Mouse (Mus musculus): ENCODE results near the gene Abca4.

The Abca4 gene

GRCm38 (mm10) chr3:122043799-122044547 is at the start of gene Abca4:
Gene Abca4, plus strand, starts transcription at chr3:122044443.
- DNase-seq (ENCODE audit: low spot score) = no peak

DNA sequence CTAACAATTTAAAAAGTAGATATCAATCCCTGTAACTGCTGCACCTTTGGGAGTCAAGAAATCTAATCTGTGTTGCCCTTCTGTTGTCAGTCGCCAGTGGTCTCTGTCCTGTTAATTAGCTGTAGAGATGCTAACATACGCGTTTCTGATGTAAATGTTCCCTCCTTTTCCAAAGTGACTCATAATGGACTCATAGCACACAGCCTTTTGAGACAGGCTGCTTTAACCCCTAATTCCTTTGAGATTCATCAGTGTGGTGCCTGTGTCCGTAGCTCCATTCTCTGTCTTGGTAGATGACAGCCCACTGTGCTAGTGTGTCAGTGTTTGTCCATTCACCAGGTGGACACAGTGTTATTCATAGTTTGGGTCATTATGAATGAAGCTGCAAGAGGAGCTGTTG is 49.1 kb upstream of the Abca4 start:
- no peak for DNase-seq (ENCODE audit: low spot score)

GRCm38 (mm10) chr3:121999934-122000333 is 44.3 kb upstream of the Abca4 start:
- DNase-seq (ENCODE audit: low spot score) = no peak

GRCm38 (mm10) chr3:122001568-122001967 is 42.7 kb upstream of the Abca4 start:
- no peak for DNase-seq (ENCODE audit: low spot score)

DNA sequence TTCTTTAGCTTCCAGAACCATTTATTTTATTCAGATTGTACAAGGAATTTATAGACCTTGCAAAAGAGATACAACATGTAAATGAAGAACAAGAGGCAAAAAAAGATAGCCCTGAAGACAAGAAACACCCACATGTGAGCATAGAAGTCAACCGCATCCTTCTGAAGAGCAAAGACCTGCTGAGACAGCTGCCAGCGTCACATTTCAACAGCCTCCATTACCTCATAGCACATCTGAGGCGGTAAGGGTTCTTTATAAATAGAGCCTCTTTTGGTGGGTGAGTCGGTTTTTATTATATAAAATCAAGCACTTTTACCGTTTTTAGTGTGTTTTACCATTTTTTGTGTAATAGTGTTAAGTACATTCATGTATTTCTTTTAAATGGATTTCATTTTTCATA is 34.4 kb upstream of the Abca4 start:
- no peak for DNase-seq (ENCODE audit: low spot score)

- DNase-seq (ENCODE audit: low spot score) = no peak
These were observed 34.0 kb upstream of the Abca4 start for GRCm38 (mm10) chr3:122010292-122010691.

GRCm38 (mm10) chr3:122012464-122012863 is 31.8 kb upstream of the Abca4 start:
- DNase-seq (ENCODE audit: low spot score) = peak; percentile 53

- DNase-seq (ENCODE audit: low spot score) = no peak
These were observed 25.8 kb upstream of the Abca4 start for GRCm38 (mm10) chr3:122018421-122018820.

DNA sequence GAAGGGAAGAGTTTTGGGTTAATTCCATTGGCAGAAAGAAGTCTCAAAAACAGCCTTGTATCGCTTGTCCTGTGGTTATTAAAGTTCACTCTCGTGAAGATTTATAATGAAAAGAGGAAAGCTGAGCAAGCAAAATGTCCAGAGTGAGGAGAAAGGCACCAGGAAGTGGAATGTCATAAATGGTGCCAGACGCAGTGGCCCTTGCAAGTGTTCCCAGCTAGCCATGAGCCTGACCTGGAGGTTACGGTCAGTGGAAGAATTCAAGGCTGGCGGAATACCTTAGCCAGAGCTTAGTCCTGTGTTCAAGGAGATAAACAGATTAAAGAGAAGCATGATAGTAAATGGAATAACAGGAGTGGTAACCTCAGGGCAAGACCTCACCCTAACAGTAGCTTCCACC is 25.1 kb upstream of the Abca4 start:
- DNase-seq (ENCODE audit: low spot score) = no peak

DNA sequence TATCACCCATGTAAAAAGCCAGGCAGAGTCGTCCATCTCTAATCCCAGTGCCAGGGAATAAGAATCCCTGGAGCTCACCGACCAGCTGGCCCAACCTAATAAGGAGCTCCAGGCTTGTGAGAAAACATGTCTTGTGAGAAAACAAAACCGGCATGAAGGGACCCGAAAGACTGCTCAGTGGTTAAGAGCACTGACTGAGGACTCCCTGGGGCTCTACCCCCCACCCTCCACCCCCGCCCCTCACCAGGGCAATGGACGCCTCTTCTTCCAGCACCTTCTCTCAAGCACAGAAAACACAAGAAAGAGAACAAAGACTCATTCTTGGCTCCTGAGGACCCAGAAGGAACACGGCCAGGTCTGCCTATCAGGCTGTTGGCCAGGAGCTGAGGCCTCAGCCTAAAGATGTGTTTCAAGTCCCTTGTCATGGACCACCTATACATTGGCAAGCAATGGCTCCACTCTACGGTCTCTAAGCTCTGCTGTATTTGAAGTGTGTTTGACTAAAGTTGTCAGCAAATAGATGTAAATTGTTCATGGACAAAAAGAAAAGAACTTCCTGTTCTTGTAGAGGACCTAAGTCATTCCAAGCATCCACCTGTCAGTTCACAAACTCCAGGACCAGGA is 23.1 kb upstream of the Abca4 start:
- no peak for DNase-seq (ENCODE audit: low spot score)

GRCm38 (mm10) chr3:122022355-122022754 is 21.9 kb upstream of the Abca4 start:
- DNase-seq (ENCODE audit: low spot score) = peak; percentile 25

GRCm38 (mm10) chr3:122026676-122027075 is 17.6 kb upstream of the Abca4 start:
- no peak for DNase-seq (ENCODE audit: low spot score)

- DNase-seq (ENCODE audit: low spot score) = no peak
These were observed 16.5 kb upstream of the Abca4 start for GRCm38 (mm10) chr3:122027776-122028175.

GRCm38 (mm10) chr3:122033248-122033837 is 10.9 kb upstream of the Abca4 start:
- no peak for DNase-seq (ENCODE audit: low spot score)

GRCm38 (mm10) chr3:122034240-122034639 is 10.0 kb upstream of the Abca4 start:
- no peak for DNase-seq (ENCODE audit: low spot score)

DNA sequence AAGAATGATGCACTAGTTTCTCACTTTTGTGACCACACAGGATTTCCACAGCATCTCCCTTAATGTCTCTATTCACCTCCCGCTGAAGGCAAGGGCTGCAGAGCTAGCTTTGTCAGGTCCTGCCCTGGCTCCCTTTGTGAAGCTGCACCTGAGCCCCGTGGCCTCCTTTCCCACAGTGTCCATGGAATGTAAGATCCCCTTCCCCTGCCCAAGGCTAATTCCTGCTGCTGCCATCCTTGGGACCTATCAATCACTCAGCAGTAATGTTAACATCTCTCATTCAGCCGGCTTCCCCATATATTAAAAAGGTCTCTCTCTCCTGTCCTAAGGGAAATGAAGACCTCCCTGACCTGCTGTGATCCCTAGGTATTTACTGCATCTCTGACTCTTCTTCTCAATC is 9.2 kb upstream of the Abca4 start:
- DNase-seq (ENCODE audit: low spot score) = no peak

GRCm38 (mm10) chr3:122040522-122040921 is 3.7 kb upstream of the Abca4 start:
- no peak for DNase-seq (ENCODE audit: low spot score)

- DNase-seq (ENCODE audit: low spot score) = no peak
These were observed 1.1 kb upstream of the Abca4 start for GRCm38 (mm10) chr3:122043102-122043501.

DNA sequence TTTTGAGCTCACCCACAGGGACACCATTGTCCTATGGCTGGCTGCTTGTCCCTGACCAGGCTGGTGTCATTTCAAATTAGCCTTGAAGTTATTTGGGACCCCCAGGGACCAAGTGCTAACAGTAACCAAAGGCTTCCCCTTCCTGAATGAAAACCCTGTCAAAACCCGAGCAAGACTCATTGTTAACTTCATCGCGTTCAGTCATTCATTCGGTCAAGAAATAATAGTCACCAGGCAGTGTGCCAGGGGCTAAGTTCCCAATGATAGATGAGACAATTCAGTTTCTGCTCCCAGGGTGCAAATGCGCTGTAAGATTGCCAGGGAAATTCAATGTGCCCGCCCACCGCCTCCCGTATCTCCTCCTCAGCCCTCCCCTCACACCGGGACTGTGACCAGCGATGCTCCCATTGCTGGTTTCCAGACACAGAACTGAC is 2.0 kb downstream of the Abca4 start:
- no peak for DNase-seq (ENCODE audit: low spot score)

DNA sequence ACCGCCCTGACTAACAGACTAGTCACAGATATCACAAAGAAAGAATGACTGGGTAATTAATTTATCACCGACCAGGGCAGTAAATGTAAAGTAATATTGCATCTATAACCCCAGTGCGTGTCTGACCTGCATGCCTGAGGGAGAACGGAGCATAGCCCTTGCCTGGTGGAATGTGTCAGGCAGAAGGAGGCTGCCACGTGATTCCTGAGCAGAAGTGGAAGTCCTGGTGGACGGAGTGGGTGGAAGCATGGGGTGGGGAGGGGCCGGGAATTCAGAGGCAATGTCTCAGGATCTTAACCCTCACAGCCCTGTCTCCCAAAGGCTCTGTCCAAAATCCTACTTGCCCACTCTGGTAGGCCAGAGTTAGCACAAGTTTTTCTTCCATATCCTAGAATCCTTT is 3.2 kb downstream of the Abca4 start:
- DNase-seq (ENCODE audit: low spot score) = peak; percentile 43

DNA sequence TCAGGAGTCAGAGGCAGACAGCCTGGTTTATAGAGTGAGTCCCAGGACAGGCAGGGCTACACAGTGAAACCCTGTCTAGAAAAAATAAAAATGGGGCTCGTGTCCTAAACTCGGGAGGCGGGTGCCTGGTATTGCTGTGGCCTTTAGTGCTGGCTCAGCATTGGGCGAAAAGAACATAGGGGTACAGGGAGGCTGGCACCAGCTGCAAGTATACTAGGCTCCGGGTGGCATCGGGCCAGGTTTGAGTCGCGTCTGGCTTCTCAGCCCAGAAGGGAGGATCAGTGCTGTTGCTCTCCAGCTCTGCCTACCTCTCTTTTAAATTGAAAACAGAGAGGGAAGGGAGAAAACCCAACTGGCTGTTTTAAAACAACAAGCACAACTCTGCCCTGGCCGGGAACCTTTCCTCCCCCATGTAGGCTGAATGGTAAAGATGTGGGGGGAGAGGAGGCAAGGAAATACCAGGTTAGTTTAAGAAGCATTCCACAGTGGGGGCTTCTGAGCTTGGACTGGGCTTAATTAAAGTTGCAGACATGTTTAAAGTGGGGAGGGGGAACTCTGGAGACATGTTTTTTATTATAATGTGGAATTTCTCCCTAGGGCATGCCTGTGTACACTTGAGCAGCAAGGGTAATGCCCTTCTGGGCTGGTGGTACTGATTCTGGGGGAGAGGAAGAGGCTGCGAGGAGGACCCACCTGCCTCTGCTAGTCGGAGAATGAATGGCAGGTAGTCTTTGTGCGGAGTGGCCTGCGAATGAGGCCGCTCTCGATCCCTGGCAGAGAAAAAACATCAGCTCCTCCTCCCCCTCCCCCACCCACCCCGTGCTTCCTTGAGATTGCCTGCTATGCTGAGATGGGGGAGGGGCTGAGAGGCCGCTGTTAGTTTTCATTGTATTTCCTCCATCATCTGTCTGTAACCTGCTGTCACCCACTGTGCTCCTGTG is 3.9 kb downstream of the Abca4 start:
- peak; percentile 47 for DNase-seq (ENCODE audit: low spot score)

GRCm38 (mm10) chr3:122049158-122049557 is 4.9 kb downstream of the Abca4 start:
- DNase-seq (ENCODE audit: low spot score) = no peak

Measured in lung, postnatal 25 days (tissue).